ENCODE assay signal across 18 mouse cellular contexts in the genomic region with DNA sequence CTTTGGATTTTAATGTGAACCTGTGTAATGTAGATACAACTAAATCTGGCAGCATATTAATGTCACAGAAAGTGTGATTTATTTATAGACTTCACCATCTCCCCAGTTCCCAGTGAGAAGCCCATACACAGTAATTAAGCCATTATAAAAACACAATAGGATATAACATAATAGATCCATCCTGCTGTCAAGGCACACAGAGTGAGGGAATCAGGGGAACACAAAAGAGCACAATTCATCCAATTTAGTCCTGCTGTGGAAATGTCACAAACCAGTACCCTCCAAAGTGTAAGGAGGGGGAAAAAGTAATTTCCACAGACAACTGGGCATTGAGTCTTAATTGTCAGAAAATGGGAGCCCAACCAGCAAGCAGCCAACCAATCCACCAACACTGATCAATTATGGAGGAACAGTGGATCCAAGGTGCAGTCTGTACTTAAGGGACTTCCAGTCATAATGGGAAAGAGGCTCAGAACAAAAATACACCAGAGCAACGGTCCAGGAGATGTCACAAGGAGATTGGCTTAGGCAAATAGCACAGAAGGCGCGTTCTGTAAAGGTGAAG.
DNase-seq lines count a peak whose midpoint lies in the region; ATAC-seq lines count a peak whose summit lies in the region.
"Had no signal": no experiment of that assay in that cellular context is flagged by ENCODE, and none has a peak within 500 bp of the region (broad histone marks: within the 10 kb centered on the region; RNA-seq: fewer than 3 reads in every experiment).

No protein-coding gene starts in this region.

- no peaks in the 10 kb centered on the region for H3K36me3 ChIP-seq in forebrain, embryonic 13.5 days (ENCODE audit: poor library complexity, severe bottlenecking)
- H3K36me3 ChIP-seq in forebrain, embryonic 10.5 days (replicated peaks), result no peaks in the 10 kb centered on the region
- no peaks in the 10 kb centered on the region for H3K36me3 ChIP-seq in forebrain, embryonic 16.5 days (ENCODE audit: control insufficient read depth, insufficient read depth)
- H3K36me3 ChIP-seq: heart, embryonic 15.5 days; intestine, embryonic 15.5 days; liver, embryonic 12.5 days had no signal

- no peak overlapping the region for H3K4me2 ChIP-seq in forebrain, embryonic 13.5 days
- H3K4me2 ChIP-seq in forebrain, embryonic 16.5 days (ENCODE audit: low read length), result no peak overlapping the region
- H3K4me2 ChIP-seq: heart, embryonic 15.5 days; intestine, embryonic 15.5 days; liver, embryonic 12.5 days had no signal

- WGBS in forebrain, embryonic 13.5 days, result 24% methylated on average over 3 of the region's 3 CpGs
- WGBS in forebrain, embryonic 10.5 days, result 33% methylated on average over 3 of the region's 3 CpGs
- WGBS in forebrain, embryonic 16.5 days, result 5% methylated on average over 3 of the region's 3 CpGs

- H3K4me3 ChIP-seq in forebrain, embryonic 13.5 days, result no peak overlapping the region
- H3K4me3 ChIP-seq in forebrain, embryonic 10.5 days, result no peak overlapping the region
- H3K4me3 ChIP-seq in forebrain, embryonic 16.5 days (replicated peaks; ENCODE audit: low read length), result no peak overlapping the region
- H3K4me3 ChIP-seq: heart, embryonic 15.5 days; intestine, embryonic 15.5 days; liver, embryonic 12.5 days; megakaryocyte, embryonic 14.5 days had no signal

- DNase-seq in forebrain, embryonic 10.5 days (ENCODE audit: extremely low spot score, low spot score), result no peak
- DNase-seq in induced T-regulatory cell, adult 2 months (ENCODE audit: low read depth), result peak; percentile 40
- DNase-seq in retina, embryonic 14.5 days (ENCODE audit: low spot score), result peak; percentile 81
- DNase-seq in lung, postnatal 14 days, result no peak
- no peak for DNase-seq in yolk sac, embryonic 10.5 days (ENCODE audit: low spot score)
- DNase-seq in thymus, postnatal 0 days (ENCODE audit: low spot score), result no peak
- DNase-seq: adrenal gland, postnatal 10 days; cerebellum, postnatal 36 days; kidney, postnatal 14 days; left cerebral cortex, postnatal 4 days; right cerebral cortex, postnatal 25 days; thymus, postnatal 14 days had no signal

- 0 out of 2 replicates have a peak, but pooled peaks cover 5% of the 10 kb centered on the region for H3K9me3 ChIP-seq in forebrain, embryonic 13.5 days (replicated peaks)
- peaks cover 6% of the 10 kb centered on the region for H3K9me3 ChIP-seq in forebrain, embryonic 10.5 days
- no peaks in the 10 kb centered on the region for H3K9me3 ChIP-seq in forebrain, embryonic 16.5 days (ENCODE audit: control insufficient read depth, low read length)
- H3K9me3 ChIP-seq: heart, embryonic 15.5 days; intestine, embryonic 15.5 days; liver, embryonic 12.5 days had no signal

- no peak overlapping the region for H3K9ac ChIP-seq in forebrain, embryonic 13.5 days
- no peak overlapping the region for H3K9ac ChIP-seq in forebrain, embryonic 16.5 days (replicated peaks; ENCODE audit: low read depth, low read length)
- H3K9ac ChIP-seq: heart, embryonic 15.5 days; intestine, embryonic 15.5 days; liver, embryonic 12.5 days had no signal

- no peak overlapping the region for H3K27ac ChIP-seq in forebrain, embryonic 13.5 days
- no peak overlapping the region for H3K27ac ChIP-seq in forebrain, embryonic 10.5 days
- no peak overlapping the region for H3K27ac ChIP-seq in forebrain, embryonic 16.5 days (ENCODE audit: low read length)
- H3K27ac ChIP-seq: heart, embryonic 15.5 days; intestine, embryonic 15.5 days; liver, embryonic 12.5 days had no signal

- H3K27me3 ChIP-seq in forebrain, embryonic 13.5 days, result no peaks in the 10 kb centered on the region
- peaks cover 75% of the 10 kb centered on the region for H3K27me3 ChIP-seq in forebrain, embryonic 10.5 days (ENCODE audit: poor library complexity, severe bottlenecking)
- no peaks in the 10 kb centered on the region for H3K27me3 ChIP-seq in forebrain, embryonic 16.5 days (replicated peaks; ENCODE audit: control insufficient read depth, insufficient read depth, low read length)
- H3K27me3 ChIP-seq: heart, embryonic 15.5 days; intestine, embryonic 15.5 days; liver, embryonic 12.5 days had no signal

- peak; percentile 27; the same call in 1 of the 2 replicates for ATAC-seq in forebrain, embryonic 13.5 days
- ATAC-seq in forebrain, embryonic 16.5 days, result peak; percentile 80
- ATAC-seq: intestine, embryonic 15.5 days; liver, embryonic 12.5 days had no signal

- H3K4me1 ChIP-seq in forebrain, embryonic 13.5 days, result peaks cover 12% of the 10 kb centered on the region
- H3K4me1 ChIP-seq in forebrain, embryonic 10.5 days, result peaks cover 10% of the 10 kb centered on the region
- H3K4me1 ChIP-seq in forebrain, embryonic 16.5 days (replicated peaks; ENCODE audit: control insufficient read depth, insufficient read depth, low read length), result peaks cover 7% of the 10 kb centered on the region; the same call in 1 of the 2 replicates
- H3K4me1 ChIP-seq: heart, embryonic 15.5 days; liver, embryonic 12.5 days; megakaryocyte, embryonic 14.5 days had no signal

Comparison
In these comparisons a context has a peak if more than half of its experiments do, and no peak if none do; other contexts are left out.
1. DNase-seq: peak in induced T-regulatory cell, adult 2 months (single experiment) and retina, embryonic 14.5 days (single experiment); none in forebrain, embryonic 10.5 days (single experiment), lung, postnatal 14 days (single experiment), yolk sac, embryonic 10.5 days (single experiment) and thymus, postnatal 0 days (single experiment).